Mouse (Mus musculus) granulocyte monocyte progenitor cell, adult 5-6 weeks (primary cell): ENCODE measurements at regions not wholly inside any gene's neighbourhood (a gene's known extent, or its start where the extent isn't known, plus 50 kb on each side); places are given as distances from the start of the nearest gene placed in this dataset.

Experiments
- ATAC-seq: replicated peaks from 2 replicates; pipeline ENCODE4 v1.8.0; 2016; ENCODE audit warnings: mild to moderate bottlenecking, moderate TSS enrichment, inconsistent platforms; ENCODE audit not compliant: poor library complexity, severe bottlenecking

DNA sequence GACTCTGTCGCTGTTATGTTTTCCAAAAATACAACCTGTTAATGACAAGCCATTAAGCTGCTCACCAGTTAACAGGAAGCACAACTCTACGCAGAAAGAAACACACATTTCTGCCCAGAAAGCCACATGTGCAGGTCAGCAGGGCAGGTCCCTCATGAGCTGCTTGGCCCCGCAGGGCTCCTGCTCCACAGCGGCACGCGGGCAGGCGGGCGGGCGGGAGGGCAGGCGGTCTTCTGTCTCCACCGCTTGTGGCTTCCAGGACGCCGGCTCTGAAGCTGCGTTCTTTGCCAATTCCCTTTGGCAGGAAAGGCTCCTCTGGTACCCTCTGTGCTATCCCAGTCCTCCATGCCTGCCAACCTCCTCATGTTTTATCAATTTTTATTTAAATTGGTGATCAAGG is 139.1 kb upstream of the Spred2 start:
- ATAC-seq: no peak

DNA sequence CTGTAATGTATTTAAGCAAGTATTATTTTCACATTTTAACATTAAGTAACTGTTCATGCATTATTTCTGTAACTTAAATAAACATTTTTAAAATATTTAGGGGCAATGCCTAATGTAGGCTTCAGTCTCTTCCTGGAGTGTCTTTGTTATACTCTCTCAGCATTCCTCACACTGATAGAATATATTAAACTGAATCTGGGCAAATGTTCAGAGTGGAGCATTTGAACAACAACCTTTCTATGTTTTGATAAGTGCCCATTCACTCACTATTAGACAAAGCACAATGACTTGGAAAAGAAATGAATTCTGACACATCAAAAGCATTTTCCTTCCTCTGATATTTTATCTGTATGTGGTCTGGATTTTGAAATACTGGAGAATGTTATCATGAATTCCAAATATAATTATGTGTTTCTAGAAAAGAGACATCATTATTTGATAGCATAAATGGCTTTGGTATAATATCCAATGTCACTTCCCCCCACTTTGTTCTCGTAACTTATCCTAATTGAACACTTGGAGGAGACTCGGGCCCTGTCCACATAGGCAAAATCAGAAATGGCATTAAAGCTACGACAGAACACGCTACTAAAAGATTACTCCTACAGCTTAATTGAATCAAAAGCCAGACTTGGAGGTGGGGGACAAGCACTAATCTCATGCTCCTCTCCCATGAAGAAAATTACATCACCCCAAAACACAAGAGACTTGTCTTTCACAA is 127.1 kb upstream of the Spred2 start:
- no peak for ATAC-seq

DNA sequence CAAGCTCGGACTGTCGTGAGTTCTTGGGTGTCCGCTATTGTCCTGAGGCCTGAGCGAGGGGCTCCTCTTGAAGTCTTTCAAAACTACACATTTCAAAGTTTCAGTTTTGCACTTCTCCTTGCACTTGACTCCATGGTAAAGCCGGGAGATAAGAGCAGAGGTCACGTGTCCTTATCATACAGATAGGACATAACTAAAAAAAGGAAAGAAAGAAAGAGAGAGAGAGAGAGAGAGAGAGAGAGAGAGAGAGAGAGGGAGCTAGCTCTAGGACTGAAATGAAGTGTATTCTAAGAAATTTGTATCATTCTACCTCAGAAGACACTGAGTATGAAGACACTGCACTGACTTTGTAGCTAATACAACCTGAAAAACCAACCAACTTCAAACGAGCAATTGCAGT is 114.8 kb upstream of the Spred2 start:
- no peak for ATAC-seq

DNA sequence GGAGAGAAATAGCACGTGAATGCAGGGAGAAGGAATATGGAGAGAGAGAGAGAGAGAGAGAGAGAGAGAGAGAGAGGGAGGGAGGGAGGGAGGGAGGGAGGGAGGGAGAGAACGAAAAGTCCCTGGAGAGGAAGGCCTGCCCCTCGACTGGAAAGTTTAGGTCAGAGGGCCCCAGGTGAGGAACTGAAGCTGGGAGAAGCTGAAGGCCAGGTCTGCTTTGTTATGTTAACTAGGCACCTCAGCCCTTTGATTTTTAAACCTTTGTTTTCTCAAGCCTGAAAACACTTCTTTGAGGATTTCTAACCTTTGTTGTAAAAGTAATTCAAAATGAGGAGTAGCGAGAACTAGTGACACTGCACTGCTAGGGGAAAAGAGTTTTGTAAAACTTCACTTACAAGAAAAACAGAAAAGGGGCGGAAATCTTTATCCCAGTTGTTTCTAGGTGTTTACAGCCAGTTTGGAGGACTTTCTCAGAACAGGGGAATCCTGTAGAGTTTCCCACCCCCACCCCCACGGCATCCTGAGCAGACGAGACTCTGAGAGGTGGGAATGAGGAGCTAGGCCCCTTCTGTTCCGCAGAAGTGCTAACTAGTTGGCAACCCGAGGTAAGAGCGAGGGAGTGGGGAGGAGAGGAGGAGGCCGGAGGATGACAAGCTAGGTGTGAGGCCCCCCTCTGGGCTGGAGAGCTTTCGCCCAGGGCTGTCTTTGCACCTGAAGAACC is 112.7 kb upstream of the Spred2 start:
- no peak for ATAC-seq

DNA sequence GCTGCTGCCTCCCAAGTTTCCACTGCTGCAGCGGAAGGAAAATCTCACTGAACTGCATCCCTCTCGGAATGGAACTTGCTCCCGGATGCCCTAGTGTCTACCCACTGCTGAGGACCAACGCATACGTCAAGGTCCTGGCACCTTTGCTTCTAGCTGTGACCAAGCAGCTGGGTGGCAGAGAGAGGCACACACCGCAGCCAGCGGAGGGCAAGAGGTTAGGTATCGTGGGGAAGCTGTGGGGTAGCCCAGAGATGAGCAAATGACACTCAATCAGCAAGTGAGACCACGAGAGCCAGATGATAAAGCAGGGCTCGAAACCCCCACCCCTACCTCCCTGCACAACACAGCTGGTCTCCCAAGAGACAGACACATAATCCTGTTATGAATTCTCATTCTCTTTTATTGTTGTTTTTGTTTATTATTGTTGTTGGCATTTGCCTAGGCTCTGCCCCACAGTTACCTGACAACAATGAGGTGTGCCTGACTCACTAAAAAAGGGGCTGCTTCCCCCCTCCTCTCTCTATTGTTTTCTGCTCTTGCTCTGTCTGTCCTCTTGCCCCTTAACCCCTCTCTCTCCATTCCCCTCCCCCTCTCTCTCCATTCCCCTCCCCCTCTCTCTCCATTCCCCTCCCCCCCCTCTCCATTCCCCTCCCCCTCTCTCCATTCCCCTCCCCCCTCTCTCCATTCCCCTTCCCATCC is 112.0 kb upstream of the Spred2 start:
- ATAC-seq: no peak

DNA sequence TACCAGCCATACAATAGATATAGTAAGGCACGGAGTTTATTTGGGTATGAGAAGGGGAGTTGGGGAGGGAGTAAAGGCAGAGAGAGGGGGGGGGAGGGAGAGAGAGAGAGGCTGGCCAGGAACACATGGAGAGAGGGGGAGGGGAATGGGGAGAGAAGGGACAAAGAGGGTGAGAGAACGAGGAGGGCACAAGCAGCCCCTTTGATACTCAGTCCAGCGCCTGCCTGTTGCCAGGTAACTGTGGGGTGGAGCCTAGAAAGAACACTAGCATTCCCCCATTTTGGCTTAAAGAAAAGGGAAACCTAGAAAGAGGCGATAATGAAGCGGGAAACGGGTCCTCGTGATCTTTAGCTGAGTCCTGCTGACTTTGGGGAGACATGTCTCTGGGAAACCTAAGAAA is 110.6 kb upstream of the Spred2 start:
- no peak for ATAC-seq

DNA sequence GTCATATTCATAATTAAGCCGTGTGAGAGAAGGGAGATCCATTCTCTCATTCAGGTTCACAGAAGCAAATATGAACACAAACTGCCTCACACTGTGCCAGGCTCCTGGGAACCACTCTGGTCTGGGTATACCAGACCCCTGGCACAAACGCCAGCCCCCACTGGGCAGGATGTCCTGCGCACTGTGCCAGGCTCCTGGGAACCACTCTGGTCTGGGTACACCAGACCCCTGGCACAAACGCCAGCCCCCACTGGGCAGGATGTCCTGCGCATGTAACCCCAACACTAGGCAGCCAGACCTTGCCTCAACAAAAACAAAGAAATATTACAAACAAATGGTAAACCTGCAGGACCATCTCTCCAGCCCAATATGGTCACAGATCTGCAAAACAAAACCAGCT is 101.2 kb upstream of the Spred2 start:
- no peak for ATAC-seq

DNA sequence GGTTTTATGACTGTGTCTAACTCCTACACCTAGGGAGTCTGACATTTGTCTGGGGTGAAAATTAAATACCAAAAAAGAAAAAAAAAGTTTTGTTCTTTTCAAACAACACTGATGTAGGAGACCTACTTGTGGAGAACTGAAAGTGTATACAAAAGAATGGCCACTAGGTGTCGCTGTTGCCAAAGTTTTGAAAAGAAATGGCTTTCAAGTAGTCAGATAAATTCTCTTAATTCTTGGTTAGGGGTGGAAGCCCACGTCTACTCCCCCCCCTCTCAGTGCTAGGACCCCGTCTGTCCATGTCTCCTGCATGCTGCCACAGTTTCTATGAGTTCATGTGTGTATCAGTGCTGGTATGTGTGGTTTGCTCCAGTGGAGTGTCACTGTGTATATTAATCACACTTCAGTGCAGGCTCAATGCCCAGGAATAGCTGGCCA is 100.7 kb upstream of the Spred2 start:
- peak; percentile 59 for ATAC-seq

DNA sequence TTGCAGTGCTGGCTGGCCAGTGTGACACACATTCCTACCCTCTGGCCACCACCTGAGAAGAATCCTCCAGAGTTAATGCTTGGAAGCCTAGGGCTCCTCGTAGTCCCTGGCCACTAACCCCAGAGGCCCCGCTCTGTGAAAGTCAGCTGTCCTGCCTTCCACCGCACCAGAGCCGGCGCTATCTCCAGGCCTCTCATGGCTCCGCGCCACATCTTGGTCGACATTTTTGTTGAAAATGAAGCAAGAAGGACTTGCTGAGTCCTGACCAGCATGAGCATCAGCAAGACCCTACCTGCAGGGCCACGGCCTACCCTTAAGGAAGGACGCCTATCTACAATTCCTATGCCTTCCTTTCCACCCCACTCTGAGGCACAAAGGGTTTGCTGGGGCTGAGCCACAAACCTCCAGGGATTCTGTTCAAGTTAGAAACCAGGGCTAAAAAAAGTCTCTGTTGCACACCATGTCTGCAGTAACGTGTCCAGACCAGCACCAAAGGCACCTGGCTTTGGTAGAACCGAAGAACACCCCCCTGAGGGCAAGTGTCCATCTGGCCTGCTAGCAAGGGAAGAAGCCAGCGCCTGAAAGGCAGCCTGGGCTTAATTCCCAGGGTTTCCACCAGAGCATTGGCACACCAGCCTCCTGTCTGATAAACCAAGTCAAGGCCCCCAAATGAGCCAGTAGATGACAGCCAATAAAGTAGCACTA is 97.5 kb upstream of the Spred2 start:
- no peak for ATAC-seq

DNA sequence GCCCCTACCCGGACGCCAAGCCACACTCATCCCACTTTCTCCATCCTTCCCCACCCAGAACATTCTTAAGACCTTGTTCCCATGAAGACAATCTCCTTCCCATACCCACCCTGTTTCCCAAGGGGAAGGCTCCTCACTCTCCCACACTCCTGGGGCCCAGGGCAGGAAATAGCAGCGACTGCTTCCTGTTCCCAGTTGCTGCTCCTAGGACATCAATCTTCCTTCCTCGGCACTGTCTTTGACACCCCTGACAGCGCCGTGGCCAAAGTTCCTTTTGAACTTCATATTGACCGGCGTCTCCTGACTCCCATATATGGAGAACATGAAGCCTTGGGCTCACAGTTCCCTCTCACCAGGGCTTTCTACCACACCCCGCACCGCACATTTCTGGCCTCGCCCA is 96.2 kb upstream of the Spred2 start:
- ATAC-seq: no peak

DNA sequence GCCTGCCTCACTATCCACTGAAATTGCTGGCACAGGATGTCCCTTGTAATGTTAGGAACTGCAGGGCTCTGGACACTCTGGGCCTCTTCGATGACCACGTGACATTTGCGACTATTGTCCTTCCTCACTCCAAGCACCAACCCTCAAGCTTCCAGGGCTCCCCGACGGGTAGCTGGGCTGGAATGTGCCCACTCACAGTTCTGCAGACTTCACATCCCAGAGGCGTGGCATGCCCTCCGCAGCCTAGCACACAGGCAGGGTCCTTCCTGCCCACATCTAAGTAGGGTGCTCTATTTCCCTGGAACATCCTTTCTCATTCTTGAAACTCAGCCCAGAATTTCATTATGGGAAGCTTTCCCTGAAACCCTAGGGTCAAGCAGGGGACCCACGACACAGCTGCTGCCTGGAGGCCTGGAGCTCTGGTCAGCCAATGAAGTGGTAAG is 95.2 kb upstream of the Spred2 start:
- ATAC-seq: no peak

DNA sequence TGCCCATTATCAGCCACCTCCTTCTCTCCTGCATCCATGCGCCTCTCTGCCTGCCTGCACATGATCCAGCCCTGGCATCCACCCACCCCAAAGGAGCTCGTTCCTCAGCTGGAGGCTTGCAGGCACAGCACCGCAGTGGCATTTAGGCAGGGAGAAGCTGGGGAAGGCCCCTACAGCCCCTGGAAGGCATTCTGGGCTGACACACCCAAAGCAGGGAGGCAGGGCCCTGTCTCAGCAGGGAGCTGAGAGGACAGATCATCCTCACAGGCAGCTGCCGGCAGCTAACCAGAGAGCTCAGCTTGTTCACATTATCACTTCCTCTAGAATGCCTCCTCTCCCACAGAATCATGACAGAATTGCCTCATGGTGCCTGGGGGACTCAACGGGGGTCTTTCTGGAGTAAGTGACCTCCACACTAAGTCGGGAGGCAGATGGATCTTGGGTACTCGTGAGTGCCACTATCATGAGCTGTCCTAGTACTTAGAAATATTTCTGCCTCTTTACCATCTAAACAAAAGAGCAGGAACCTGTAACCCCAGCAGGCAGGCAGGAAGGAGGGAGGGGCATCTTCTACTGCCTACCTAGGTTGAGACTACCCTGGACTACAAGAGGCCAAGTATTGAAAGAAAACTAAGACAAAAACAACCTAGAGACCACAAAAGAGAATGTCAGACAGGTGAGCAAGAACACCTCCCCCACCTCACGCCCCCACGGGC is 94.5 kb upstream of the Spred2 start:
- no peak for ATAC-seq

DNA sequence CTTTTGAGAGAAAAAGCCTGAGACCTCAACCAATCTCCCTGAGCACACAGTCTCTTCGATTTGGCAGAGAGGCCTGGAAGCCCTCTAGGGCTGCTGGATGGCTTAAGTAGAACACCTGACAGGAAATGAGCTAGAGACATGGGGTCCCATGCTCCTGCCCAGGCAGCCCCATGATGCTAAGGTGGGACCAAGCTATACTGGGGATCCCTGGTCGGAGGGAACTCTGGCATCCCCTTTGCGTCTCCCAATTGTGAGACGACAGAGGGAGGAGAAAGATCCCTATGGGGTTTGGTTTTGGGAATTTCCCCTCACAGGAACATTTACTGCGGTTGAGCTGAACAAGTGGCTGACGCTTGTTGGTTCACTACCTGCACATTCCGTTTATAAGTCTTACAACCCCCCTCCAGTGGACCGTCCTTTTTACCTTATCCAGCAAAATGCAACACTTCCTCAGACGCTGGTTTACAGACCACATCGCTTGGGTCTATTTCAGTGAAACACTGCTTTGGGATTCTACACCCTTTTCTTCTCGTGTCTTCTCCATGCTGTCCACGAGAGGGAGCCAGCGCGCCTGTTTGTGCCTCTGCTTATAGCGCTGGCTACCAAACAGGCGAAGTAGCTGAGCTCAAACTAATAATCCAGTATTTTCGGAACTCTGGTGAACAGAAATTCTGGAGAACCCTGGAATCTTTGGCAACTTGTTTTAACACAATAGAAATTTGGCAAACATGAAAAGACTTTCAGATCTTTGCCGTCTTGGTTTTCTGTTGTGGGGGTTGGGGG is 93.7 kb upstream of the Spred2 start:
- ATAC-seq: peak; percentile 85

DNA sequence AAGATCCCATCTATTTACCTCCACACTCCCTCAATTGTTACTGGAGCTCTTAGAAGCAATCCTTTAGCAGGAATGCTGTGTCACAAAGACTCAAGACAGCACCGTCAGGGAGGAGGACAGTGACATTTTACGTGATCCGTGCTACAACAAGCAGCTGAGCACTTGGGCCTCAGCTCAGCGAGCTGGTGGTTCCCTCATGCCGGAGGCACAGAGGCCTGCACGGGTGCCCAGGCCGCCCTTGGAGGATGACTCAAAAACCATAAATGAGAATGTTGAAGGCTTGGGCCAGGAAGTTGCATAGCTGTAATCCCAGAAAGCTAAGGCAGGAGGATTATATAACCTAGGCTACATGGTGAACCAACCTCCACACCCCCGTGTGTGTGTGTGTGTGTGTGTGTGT is 89.6 kb upstream of the Spred2 start:
- no peak for ATAC-seq

DNA sequence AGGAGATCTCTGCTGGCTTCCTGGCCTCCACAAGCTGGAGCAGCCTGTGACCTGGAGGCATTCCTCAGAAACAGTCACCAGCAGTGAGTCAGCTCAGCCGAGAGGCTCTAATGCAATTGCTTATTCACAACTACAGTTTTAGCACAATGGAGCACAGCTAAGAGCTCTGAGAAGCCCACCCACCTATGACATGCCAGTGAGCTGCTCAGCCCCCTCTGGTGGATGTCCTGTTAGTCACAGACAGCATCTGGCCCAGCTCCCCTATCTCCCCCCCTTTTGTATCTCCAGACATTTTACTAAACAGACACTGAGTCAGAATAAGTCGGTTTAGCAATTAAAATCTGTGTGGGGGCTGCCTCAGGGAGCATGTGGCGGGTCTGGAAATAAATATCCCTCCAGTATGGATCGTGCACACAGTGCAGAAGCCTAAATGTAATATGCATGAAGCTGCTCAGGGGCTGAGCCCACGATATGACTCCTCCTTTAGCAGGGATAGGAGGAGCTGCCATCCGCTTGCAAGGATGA is 88.9 kb upstream of the Spred2 start:
- ATAC-seq: no peak

DNA sequence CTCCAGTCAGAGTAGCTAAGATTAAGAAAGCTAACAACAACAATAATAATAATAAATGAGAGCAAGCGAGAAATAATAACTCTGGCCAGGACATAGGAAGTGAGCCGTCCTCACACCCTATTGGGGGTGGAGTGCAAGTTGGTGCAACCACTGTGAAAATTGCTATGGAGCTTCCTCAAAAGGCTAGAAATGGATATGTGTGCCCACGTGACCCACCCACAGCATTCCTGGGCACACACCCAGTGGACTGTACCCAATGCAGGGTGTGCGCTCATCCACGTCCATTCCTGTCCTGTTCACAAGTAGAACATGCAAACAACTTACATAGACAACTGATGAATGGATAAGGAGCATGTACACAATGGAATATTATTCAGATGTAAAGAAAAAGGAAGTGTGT is 85.2 kb upstream of the Spred2 start:
- peak; percentile 66 for ATAC-seq

DNA sequence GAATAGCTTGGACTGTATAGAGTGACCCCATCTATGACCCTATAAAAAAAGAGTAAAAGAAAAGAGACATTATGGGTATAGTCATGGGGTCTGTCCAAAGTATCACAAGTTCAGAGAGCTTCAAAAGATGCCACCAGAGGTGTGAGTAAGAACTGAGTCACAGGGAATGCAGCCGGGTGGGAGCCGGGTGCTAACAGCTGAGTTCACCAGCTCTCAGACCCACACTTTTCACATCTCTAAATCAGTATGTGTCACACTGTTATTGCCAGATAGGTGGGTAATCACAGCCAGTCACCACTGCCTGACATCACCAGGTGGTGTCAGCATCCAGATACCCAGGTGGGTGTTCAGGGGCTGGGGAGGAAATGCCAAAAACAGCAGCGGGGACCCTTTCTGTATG is 81.1 kb upstream of the Spred2 start:
- no peak for ATAC-seq

DNA sequence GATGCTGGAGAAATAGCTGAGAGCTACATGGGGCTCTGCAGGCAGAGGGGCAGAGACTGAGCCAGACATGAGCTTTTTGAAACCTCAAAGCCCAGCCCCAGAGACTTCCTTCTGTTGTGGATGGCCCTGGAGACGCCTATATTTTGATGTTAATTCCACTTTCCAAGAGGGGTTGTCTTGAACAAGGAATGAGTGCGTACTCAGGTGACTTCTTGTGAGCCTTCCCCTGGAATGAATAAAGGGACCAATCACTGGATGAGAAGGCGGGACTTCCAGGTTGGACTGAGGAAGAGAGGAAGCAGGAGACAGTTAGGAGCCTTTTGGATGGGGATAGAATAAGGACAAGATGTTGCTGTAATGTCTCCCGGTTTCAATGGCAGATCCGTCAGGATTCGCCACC is 76.3 kb upstream of the Spred2 start:
- no peak for ATAC-seq

DNA sequence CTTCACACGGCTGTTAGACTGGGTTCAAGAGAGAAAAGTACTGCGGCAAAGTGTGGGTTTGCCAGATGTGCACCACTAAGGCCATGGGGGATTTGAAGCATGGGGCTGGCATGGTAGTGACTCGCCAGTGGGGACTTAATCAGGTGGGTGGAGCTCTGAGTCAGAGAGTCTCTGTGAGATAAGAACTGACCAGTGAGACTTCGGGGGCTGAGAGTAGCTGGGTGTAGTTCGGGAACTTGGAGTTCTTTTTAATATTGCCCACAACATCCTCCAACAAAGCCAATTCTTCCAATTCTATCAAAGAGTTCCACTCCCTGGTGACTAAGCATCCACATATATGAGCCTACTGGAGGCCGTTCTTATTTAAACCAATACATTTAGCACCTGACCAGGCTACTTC is 75.8 kb upstream of the Spred2 start:
- no peak for ATAC-seq
